Mouse (Mus musculus) layer of hippocampus, adult 9-10 months (tissue): ENCODE results near the gene Ccnyl1.

Experiments
- DNase-seq: peaks from one replicate; pipeline ENCODE4 v3.0.0; 2022; ENCODE audit warnings: low spot score

Gene Ccnyl1

GRCm38 (mm10) chr1:64701780-64702179, 11.5 kb downstream of the Ccnyl1 start:
- no peak for DNase-seq

- peak; percentile 59 for DNase-seq
These were observed 15.0 kb downstream of the Ccnyl1 start for GRCm38 (mm10) chr1:64705230-64705629.

DNA sequence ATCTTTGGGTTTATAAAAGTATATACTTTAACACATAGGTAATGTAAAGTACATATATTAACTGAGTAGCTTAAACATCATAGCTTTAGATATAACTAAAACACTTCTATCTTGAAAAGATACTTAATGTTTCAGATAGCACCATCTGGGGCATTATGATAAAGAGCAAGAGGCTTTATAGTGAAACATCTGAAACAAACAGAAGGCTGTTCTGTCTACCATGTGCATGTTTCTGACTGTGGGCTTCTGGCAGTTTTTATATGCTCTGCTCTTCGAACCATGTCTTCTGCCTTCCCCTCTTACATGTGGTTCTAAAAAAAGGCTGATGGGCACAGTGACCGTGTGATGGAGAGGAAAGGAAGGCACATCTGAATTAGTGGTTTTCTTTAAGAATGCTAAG, 16.4 kb downstream of the Ccnyl1 start:
- no peak for DNase-seq

- no peak for DNase-seq
These were observed 19.6 kb downstream of the Ccnyl1 start for GRCm38 (mm10) chr1:64709891-64710290.

- no peak for DNase-seq
These were observed 21.9 kb downstream of the Ccnyl1 start for GRCm38 (mm10) chr1:64712006-64712760.

- no peak for DNase-seq
These were observed 25.2 kb downstream of the Ccnyl1 start for GRCm38 (mm10) chr1:64715458-64715857.

DNA sequence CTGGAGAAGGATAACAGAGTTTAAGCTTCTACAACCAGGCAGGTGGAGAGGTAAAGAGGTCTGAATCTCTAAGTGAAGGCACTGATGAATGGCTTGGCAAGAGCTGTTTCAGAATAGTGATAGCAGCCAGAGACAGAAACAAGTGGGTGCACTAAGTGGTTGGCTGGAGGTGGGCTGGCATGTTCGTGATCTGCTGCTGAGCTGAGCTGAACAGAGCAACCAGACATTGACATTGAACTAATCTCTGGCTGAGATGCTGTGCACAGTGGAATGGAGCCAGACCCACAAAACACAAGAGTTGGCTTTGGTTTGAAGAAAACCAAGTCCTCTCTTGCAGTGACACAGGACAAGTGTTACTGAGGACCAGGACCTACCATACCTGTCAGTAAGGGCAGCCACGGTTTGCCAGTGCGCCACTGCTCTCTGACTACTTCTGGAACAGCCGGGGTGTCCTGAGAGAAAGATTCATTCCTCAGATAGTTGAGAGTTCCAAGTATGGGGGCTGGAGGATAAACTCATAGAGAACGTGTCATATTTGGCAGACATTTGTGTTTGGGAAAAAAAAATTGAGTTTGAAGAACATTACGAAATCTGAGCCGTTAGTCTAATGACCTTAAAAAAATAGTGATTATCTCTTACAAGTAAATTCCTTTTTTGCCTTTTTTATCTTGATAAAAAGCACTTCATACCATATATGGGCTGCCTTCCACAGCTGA, 26.5 kb downstream of the Ccnyl1 start:
- no peak for DNase-seq

GRCm38 (mm10) chr1:64717504-64717903, 27.2 kb downstream of the Ccnyl1 start:
- no peak for DNase-seq

- DNase-seq, result no peak
These were observed 30.9 kb downstream of the Ccnyl1 start for GRCm38 (mm10) chr1:64721034-64721587.

DNA sequence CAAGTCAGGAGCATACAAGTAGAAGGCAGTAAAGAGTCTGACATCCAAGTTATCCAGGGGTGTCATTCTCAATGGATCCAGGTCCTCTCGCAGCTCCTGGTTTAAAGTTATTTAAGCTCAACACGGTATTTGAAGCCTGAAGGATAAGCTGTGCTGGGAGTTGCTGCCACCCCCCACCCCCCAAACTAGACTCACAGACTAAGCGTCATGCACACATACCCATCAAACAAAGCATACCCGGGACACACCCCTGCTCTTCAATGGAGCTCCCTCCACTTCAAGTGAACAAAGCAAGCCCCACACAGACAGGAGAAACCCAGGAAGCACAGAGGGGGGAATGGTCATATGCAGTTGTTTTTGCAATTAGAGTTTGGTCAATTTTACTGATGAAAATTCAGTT, 39.8 kb downstream of the Ccnyl1 start:
- DNase-seq, result no peak

DNA sequence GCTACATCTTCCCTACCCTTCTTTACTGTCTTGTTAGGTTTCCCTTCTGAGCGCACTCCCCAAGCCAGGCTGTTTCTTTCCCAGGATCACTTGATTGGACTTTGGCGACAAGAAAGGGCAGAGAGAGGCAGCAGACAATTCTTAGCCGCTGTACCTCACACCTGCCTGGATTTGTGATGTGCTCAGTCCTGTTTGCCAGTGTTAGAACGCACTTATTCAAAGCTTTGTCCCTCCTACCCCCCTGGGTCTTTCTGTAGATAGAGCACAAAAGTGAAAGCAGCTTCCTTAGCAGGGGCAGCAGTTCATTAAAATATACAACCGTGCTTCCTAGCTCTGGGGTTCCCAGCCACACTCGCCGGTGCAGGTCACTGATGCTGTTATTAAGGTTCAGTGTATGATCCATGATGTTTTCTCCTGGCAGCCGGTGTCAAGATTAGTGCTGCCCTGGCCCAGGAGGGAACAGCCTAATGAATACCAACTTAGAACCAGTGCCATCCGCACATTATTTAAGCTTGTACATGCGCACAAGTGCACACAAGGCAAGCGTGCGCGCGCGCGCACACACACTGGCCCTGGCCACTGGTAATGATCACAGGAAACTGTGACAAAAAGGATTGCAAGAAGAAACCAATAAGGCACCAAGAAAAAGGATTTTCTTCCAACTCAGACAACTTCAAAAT, 41.2 kb downstream of the Ccnyl1 start:
- no peak for DNase-seq

DNA sequence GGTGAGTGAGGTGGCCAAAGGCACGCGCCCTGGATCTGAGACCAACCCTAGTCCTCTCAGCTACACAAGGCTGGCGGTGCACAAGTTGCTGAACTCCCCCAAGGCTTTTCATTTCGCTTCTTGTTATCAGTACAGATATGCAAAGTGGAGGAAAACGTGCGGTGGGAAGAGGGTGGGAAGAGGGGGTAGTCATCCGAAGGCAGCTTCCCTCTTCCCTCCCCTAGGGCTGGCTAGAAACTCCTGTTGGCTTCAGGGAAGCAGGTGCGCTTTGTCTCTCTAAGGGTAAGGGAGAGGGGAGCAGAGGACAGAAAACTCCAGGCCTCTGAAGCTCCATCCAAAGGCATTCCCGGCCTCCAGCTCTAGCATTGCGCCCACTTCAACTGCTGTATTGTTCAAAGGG, 41.9 kb downstream of the Ccnyl1 start:
- no peak for DNase-seq

GRCm38 (mm10) chr1:64732637-64733200, 42.5 kb downstream of the Ccnyl1 start:
- no peak for DNase-seq

DNA sequence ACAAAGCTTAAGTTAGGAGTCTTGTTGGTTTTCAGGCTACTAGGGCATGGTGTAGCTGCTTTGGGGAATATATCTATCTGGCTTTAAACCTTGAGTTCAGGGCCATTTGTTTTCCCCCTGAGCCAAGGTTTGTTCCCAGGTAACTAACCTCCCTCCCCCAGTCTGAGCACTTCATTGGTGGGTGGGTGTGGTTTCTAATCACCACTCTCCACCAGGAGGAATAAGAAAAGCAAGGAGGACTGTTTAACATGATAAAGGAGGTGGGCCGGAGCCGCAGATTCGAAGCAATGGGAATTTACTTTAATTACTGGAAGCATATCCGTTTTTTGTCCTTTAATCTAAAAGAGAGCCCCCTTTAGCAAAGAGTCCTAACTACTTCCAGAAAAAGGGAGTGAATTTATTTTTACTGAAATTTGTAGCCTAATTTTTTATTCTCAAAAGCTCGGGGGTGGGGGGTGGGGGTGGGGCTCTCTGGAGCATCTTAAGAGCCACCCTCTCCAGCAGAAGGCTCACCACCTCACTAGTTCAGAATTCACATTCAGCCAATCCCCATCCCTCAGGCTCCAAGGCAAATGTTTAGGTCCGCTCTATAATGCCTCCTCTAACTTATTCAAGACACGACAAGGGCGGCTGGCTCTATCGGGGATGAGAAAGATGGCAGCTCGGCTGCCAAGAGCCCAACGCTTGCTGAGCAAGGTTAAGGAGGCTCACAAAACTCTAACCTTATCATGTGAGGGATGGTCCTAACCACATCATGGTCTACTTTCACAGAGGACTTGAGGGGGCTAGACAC, 43.4 kb downstream of the Ccnyl1 start:
- DNase-seq, result no peak

- DNase-seq, result no peak
These were observed 44.8 kb downstream of the Ccnyl1 start for GRCm38 (mm10) chr1:64734771-64735750.

DNA sequence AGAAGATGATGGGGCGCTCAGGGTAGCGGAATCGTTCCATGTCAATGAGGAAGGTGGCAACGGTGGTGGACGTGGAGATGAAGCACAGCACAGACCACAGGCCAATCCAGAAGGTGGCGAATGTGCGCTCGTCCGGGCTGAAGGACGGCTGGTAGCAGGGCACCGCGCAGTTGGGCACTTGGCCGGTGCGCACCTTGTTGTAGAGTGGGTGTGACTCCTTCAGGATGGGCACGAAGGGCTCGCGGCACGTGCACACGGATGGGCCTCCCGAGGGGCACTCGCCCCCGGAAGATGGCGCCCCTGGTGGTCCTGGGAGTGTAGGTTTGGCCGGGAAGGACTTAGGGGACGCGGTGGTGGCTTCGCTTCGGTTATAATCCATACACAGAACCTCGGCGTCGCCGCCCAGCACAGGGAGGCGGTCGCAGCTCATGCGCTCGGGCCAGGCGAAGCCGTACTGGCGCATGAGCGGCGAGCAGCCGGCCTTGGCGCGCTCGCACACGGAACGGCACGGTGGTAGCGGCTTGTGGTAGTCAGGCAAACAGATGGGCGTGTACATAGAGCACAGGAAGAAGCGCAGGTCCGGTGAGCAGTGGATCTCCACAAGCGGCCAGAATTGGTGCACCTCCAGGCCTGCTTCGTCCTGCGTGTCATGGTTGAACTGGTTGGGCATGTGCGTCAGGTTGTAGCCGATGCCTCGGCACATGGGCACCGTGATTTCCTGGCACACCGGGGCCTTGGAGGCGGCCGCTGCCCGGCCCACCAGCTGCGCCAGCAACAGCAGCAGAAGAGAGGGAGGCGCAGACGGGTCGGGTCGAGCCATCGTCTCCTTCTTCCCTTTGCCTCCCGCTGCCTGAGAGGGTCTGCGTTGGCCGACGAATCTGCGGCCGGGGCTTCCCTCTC, 45.8 kb downstream of the Ccnyl1 start:
- no peak for DNase-seq

GRCm38 (mm10) chr1:64736681-64737501, 46.6 kb downstream of the Ccnyl1 start:
- no peak for DNase-seq

DNA sequence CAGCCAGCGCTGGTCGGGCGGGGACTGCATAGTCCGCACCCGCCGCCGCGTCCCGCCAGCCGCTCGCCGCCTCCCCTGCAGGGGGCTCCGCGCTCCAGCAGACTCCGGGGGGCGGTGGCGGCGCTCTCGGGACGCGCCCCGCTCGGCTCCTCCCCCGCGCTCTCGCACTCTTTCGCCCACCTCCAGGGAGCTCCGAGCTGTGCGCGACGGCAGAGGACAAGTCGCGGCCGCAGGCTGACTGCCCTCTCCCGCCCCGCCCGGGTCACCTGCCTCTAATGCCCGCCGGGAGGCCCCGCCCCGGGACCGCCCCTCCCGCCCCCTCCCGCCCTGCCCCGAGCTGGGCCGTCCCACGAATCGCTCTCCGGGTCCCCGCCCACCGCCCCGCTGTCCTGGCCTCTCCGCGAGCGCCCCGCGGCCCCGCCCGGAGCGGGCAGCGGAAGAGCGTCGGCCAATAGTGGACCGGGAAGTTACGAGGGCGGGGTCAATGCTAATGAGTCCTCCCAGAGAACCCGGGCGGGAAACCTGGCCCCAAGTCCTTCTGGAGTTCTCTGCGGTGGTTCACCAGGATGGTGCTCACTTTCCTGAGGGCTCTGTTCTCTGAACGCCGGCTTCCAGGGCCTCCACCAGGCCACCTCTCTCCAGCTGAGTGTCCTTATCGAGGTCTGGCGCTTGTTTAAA, 47.4 kb downstream of the Ccnyl1 start, which contains the start of gene Fzd5:
TSS of gene Fzd5 (minus strand) at position 250 of the 678 bp plus-strand sequence.
- DNase-seq, result no peak
